Mouse (Mus musculus): Measurements from ENCODE around the gene Itga2b. TPM values are rescaled to one million over a fixed set of nuclear protein-coding genes. Genes with fewer than 3 reads are reported as not detected.

Itga2b gene
- polyA plus RNA-seq, 1 experiment from 2014 or later: 10.1 TPM

- 86% methylated on average over 11 of the region's 11 CpGs for WGBS
- H3K27ac ChIP-seq (replicated peaks): no peak overlapping the region
- H3K4me1 ChIP-seq (replicated peaks): peaks cover 38% of the 10 kb centered on the region
- no peak for ATAC-seq (ENCODE audit: low FRiP score, low read depth)
- H3K36me3 ChIP-seq: peaks cover 25% of the 10 kb centered on the region
- peak overlapping the region; percentile 82 for H3K4me2 ChIP-seq
- H3K4me3 ChIP-seq: peak overlapping the region; percentile 66
- H3K9me3 ChIP-seq: no peaks in the 10 kb centered on the region
- no peaks in the 10 kb centered on the region for H3K27me3 ChIP-seq
- peak overlapping the region; percentile 72; the same call in 1 of the 2 replicates for H3K9ac ChIP-seq
These were observed 64.2 kb downstream of the Itga2b start for GRCm38 (mm10) chr11:102405544-102406285.

- 72% methylated on average over 18 of the region's 18 CpGs for WGBS
- peaks cover 42% of the 10 kb centered on the region for H3K4me1 ChIP-seq (replicated peaks)
- peaks cover 33% of the 10 kb centered on the region for H3K36me3 ChIP-seq
- no peak overlapping the region for H3K4me3 ChIP-seq
- no peaks in the 10 kb centered on the region for H3K27me3 ChIP-seq
- H3K27ac ChIP-seq (replicated peaks): no peak overlapping the region
- H3K4me2 ChIP-seq: no peak overlapping the region
- 0 out of 2 replicates have a peak overlapping the region, but pooled peaks have one; percentile 23 for H3K9ac ChIP-seq
- H3K9me3 ChIP-seq: no peaks in the 10 kb centered on the region
- no peak for ATAC-seq (ENCODE audit: low FRiP score, low read depth)
These were observed 65.5 kb downstream of the Itga2b start for GRCm38 (mm10) chr11:102404161-102405010.

DNA sequence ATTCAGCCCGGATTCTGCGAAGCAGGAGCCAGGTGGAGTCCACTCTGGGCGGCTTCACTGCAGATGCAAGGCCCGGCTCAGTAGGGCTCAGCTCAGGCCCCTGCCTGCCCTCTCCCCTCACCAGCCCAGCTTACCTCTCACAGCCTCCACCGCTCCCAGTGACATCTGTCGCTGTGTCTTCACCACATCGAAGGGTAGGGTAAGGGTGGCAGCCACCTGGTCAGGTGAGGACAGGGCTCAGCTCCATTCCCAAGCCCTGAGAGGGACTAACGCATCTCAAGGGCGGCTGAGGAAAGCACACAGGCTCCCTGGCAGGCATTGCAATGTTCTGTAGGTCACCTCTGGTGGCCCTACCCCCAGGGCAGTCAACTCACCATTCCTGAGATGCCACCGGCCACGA, 66.3 kb downstream of the Itga2b start:
- no peak overlapping the region for H3K27ac ChIP-seq (replicated peaks)
- H3K36me3 ChIP-seq: peaks cover 36% of the 10 kb centered on the region
- no peak overlapping the region for H3K4me2 ChIP-seq
- 96% methylated on average over 11 of the region's 11 CpGs for WGBS
- no peaks in the 10 kb centered on the region for H3K27me3 ChIP-seq
- no peaks in the 10 kb centered on the region for H3K9me3 ChIP-seq
- H3K9ac ChIP-seq: no peak overlapping the region
- ATAC-seq (ENCODE audit: low FRiP score, low read depth): no peak
- H3K4me3 ChIP-seq: no peak overlapping the region
- H3K4me1 ChIP-seq (replicated peaks): peaks cover 44% of the 10 kb centered on the region

Small RNAs within 50 kb of the gene (microRNA-seq; reads per million reads assigned to microRNA genes)
- gene Mir6930: not detected

Other genes with a start within 250 kb of the Itga2b start
- 82.7 and 84.9 TPM in 2 replicates for gene Hdac5, start 240.0 kb downstream of the Itga2b start, polyA plus RNA-seq (2015; fragmentation: Nextera tagmentation; extraction: Ambion mirVana)
- gene BC030867, start 221.2 kb downstream of the Itga2b start, polyA plus RNA-seq (2015; fragmentation: Nextera tagmentation; extraction: Ambion mirVana): 3.3 and 3.4 TPM in 2 replicates
- 0.10 and 0.13 TPM in 2 replicates for gene Asb16, start 201.4 kb downstream of the Itga2b start, polyA plus RNA-seq (2015; fragmentation: Nextera tagmentation; extraction: Ambion mirVana)
- 80.4 and 83.3 TPM in 2 replicates for gene Tmub2, start 185.2 kb downstream of the Itga2b start, polyA plus RNA-seq (2015; fragmentation: Nextera tagmentation; extraction: Ambion mirVana)
- gene Atxn7l3, start 173.5 kb downstream of the Itga2b start, polyA plus RNA-seq (2015; fragmentation: Nextera tagmentation; extraction: Ambion mirVana): 30.2 and 31.4 TPM in 2 replicates
- 77.7 and 85.0 TPM in 2 replicates for gene Ubtf, start 150.4 kb downstream of the Itga2b start, polyA plus RNA-seq (2015; fragmentation: Nextera tagmentation; extraction: Ambion mirVana)
- gene Slc4a1, start 103.9 kb downstream of the Itga2b start, polyA plus RNA-seq (2015; fragmentation: Nextera tagmentation; extraction: Ambion mirVana): 2.4 and 3.4 TPM in 2 replicates
- 135 and 149 TPM in 2 replicates for gene Rundc3a, start 76.7 kb downstream of the Itga2b start, polyA plus RNA-seq (2015; fragmentation: Nextera tagmentation; extraction: Ambion mirVana)
- 167 and 168 TPM in 2 replicates for gene Slc25a39, start 62.2 kb downstream of the Itga2b start, polyA plus RNA-seq (2015; fragmentation: Nextera tagmentation; extraction: Ambion mirVana)
- 85.7 and 85.9 TPM in 2 replicates for gene Grn, start 39.8 kb downstream of the Itga2b start, polyA plus RNA-seq (2015; fragmentation: Nextera tagmentation; extraction: Ambion mirVana)
- gene Fam171a2, start 22.4 kb downstream of the Itga2b start, polyA plus RNA-seq (2015; fragmentation: Nextera tagmentation; extraction: Ambion mirVana): 29.3 and 30.7 TPM in 2 replicates
- gene Gpatch8, start 86.3 kb upstream of the Itga2b start, polyA plus RNA-seq (2015; fragmentation: Nextera tagmentation; extraction: Ambion mirVana): 66.6 and 69.9 TPM in 2 replicates
- 3.1 and 3.4 TPM in 2 replicates for gene Gm11627, start 109.3 kb upstream of the Itga2b start, polyA plus RNA-seq (2015; fragmentation: Nextera tagmentation; extraction: Ambion mirVana)
- 7.9 and 9.8 TPM in 2 replicates for gene Fzd2, start 134.3 kb upstream of the Itga2b start, polyA plus RNA-seq (2015; fragmentation: Nextera tagmentation; extraction: Ambion mirVana)
- 0.09 and 0.16 TPM in 2 replicates for gene Meioc, start 193.6 kb upstream of the Itga2b start, polyA plus RNA-seq (2015; fragmentation: Nextera tagmentation; extraction: Ambion mirVana)
- gene Ccdc43, start 227.7 kb upstream of the Itga2b start, polyA plus RNA-seq (2015; fragmentation: Nextera tagmentation; extraction: Ambion mirVana): 34.2 and 35.5 TPM in 2 replicates